Mouse (Mus musculus): ENCODE results near the gene Hoxc12.

DNA sequence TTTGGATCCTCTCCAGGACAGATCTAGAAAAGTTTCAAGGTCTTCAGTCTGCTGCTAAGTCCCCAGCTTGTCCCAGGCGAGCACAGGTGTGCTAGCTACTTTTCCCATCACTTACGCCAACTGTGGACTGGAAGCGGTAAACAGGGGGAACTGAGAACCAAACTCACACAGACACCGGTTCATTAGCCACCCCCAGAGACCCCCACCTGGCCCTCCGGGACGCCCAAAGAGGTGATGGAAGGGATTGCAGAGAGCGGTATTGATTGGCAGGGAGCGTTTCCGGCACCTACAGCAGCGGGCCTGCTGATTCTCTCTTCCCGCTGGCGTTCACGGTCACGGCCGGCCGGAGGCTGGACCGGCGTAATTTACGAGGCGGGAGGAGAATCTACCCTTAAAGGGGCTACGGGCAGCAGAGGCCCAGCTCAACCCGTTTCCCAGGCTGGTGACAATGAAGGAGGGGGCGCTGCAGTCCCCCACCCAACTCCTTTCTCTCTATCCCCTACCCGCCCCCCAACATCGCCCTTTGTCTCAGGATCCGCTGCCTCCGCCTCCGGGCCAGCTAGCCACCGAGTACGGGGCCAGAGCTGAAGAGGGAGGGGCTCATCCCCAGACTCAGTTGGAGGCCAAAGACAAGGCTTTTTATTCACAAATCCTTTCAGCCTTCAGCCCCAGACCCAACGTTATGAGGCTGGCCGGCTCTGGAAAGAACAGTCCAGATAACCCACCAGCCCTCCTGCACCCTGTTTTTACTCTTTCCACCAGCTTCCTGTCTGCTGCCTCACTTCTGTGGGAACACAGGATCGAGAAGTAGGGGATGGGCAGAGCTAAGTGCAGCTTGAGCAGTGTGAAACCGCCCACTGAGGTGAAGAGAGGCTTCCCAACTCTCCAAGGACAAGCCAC, 2.9 kb downstream of the Hoxc12 start:
- TF ChIP-seq CTCF (IDR thresholded peaks at IDR 0.05): no peak
- TF ChIP-seq EP300 (IDR thresholded peaks at IDR 0.05): no peak

Measured in lung, postnatal 0 days (tissue).